Mouse (Mus musculus): ENCODE measurements around the gene Olfr740.

GRCm38 (mm10) chr14:50503300-50503699, 58.0 kb downstream of the Olfr740 start, which contains the start of gene Olfr742:
- no peak for TF ChIP-seq CTCF (IDR thresholded peaks at IDR 0.05; ENCODE audit: low read depth)
- TF ChIP-seq EP300 (IDR thresholded peaks at IDR 0.05; ENCODE audit: low read depth): no peak
